Mouse (Mus musculus) kidney, postnatal 36 days (tissue): ENCODE data around the gene Tmem167.

Source experiments
- DNase-seq, 2 experiments: peaks; one replicate each; pipeline ENCODE4 v3.0.0; 2021 to 2022; ENCODE audit warnings: mixed read lengths in 2 of 2

The Tmem167 gene

DNA sequence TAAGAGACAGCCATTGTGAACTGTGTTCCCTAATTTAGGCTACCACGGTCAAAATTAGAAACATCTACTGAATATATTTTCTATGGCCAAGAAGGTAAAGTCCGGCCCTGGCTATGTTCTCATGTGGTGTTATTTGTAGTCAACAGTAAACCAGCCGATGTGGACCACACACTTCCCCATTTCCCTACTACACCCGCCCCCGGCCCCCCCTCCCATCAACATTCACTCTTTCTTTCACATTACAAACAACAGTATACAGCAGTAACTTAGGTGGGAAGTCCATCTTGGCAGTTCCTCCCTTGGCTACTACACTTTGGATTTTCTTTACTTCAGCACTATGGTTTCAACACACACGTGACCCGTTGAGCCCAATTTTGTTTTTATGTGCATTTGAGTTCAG lies 94.6 kb downstream of the Tmem167 start:
- no peak for DNase-seq

DNA sequence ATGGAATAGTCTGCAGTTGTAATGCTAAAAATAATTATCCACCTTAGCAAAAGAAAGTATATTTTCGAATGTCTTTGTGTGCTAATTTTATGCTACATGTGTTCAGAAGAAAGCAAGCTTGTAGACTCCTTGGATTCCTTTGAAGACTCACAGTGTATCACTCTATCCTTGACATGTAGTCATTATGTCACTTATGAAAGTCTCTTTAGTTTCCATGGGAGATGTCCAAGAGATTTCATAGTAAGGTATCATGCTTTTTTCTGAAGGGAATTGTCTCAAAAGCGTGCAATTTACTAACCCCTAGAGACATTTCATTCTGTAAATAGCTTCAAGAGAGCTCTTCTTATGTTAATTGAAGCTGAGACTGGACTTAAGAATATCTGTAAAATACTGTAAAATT lies 97.8 kb downstream of the Tmem167 start:
- DNase-seq, result no peak

DNA sequence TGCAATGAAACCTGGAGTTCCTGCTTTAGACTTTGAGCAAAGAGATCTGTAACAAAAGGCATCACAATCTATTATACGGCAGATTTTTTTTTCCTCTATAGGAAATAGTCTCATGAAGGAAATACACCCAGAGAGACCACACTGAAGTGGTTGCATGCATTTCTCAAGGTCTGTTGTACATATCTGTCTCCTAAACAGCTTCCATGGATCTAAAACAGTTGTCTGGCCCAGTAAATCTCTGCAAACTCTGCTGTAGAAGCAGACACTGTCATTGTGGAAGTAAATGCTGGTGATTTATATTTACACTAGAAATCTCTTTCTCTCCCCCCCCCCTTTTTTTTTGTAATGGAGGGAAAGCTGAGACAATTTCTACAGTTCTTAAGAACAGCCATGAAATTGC lies 99.1 kb downstream of the Tmem167 start:
- no peak for DNase-seq

DNA sequence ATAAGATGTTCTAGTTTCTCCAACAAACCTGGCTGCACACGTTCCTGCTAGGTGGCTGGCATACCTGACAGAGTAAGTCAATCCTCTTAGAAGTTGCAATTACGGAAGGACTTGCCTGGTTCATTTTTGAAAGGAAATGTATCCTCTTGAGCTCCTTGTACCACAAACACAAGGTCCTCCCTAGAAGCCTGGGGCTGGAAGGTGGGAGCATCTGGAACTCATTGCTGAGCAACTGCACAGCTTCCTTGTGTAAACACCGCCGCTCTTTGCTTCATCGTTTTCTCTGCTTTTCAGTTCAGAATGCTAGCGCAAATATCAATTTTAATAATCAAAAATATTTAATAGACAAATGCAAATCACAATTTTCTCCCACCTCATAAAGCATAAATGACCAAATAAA lies 102.9 kb downstream of the Tmem167 start:
- DNase-seq, result no peak
